Mouse (Mus musculus) effector memory CD4-positive, alpha-beta T cell, adult 7 months (primary cell): ENCODE data around the gene Prrx1. TPM values are rescaled to one million over a fixed set of nuclear protein-coding genes. Genes with fewer than 3 reads are reported as not detected.

Source experiments
- polyA plus RNA-seq: library from polyadenylated mRNA; unstranded; fragments of 100-300 nt; shearing (Covaris generic); gene quantifications from one replicate; pipeline ENCODE4 v1.2.1, GENCODE M21; 2017

Prrx1 gene
- 0.16 TPM for polyA plus RNA-seq

DNA sequence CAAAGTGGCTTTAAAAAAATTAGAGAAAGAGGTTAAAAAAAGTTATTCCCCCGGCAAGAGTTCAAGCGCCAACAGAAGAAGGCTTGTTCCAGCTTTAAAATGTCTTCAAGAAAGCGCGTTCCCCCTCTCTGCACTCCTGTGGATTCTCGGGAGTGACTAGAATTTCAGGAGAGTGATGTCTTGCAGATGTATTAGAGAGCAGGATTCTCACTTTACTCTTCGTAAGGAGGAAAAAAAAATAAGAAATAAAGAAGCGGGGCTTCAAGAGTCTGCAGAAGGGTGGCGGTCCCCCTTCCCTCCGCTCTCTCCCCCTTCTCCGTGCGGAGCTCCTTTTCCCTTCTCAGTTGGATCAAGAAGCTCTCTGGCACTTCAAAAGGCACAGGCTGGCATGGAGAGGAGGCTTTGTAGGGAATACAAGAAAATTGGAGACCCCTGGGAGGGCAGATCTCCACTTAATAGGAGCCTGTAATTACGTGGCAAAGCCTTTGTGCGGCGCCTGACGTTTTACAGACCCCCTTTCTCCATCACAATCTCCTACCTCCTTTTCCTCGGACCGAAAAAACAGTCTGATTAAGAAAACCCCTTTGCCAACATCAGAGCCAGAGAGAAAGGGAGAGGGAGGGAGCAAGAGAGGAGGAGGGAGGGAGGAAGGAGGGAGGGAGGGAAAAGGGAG is at the start of gene Prrx1:
Gene Prrx1, minus strand, starts transcription at position 610 of the 673 bp plus-strand sequence.

Other genes with a start within 250 kb of the Prrx1 start
- gene Mroh9, start 228.0 kb downstream of the Prrx1 start, polyA plus RNA-seq, result not detected
- gene Gorab, start 90.0 kb upstream of the Prrx1 start, polyA plus RNA-seq, result 8.6 TPM